Mouse (Mus musculus): ENCODE data around the gene Mecom. TPM values are rescaled to one million over a fixed set of nuclear protein-coding genes. Genes with fewer than 3 reads are reported as not detected.
A peak's percentile ranks its signal among the peaks of the same experiment; 100 is the strongest.

Gene Mecom
- polyA plus RNA-seq, 1 experiment from 2014 or later = 32.7 TPM

GRCm38 (mm10) chr3:30515795-30516170 lies 32.0 kb downstream of the Mecom start:
- H3K27ac ChIP-seq (ENCODE audit: low read depth, low read length) = no peak overlapping the region
- H3K4me1 ChIP-seq (ENCODE audit: control insufficient read depth, insufficient read depth, low read length) = peaks cover 8% of the 10 kb centered on the region
- 9% methylated on average over 9 of the region's 9 CpGs for WGBS
- H3K9ac ChIP-seq (ENCODE audit: low read length) = no peak overlapping the region
- ATAC-seq (ENCODE audit: low FRiP score) (no peak), DNase-seq (ENCODE audit: low spot score, missing footprints) (peak; percentile 93)
- H3K4me3 ChIP-seq (ENCODE audit: low read depth, low read length) = no peak overlapping the region; the same call in 1 of the 2 replicates
- no peaks in the 10 kb centered on the region for H3K9me3 ChIP-seq (ENCODE audit: control insufficient read depth, low read length)
- H3K36me3 ChIP-seq (ENCODE audit: control insufficient read depth, insufficient read depth, low read length) = no peaks in the 10 kb centered on the region
- peaks cover 35% of the 10 kb centered on the region for H3K27me3 ChIP-seq (ENCODE audit: control insufficient read depth, insufficient read depth, low read length)
- H3K4me2 ChIP-seq = peak overlapping the region; percentile 92

- peaks cover 41% of the 10 kb centered on the region for H3K27me3 ChIP-seq (ENCODE audit: control insufficient read depth, insufficient read depth, low read length)
- no peaks in the 10 kb centered on the region for H3K9me3 ChIP-seq (ENCODE audit: control insufficient read depth, low read length)
- DNase-seq (ENCODE audit: low spot score, missing footprints) (peak; percentile 98), ATAC-seq (ENCODE audit: low FRiP score) (peak; percentile 92)
- H3K4me3 ChIP-seq (ENCODE audit: low read depth, low read length) = peak overlapping the region; percentile 40
- peaks cover 12% of the 10 kb centered on the region for H3K4me1 ChIP-seq (ENCODE audit: control insufficient read depth, insufficient read depth, low read length)
- no peak overlapping the region for H3K27ac ChIP-seq (ENCODE audit: low read depth, low read length)
- WGBS = under 1% methylated on average over 62 of the region's 62 CpGs
- H3K36me3 ChIP-seq (ENCODE audit: control insufficient read depth, insufficient read depth, low read length) = no peaks in the 10 kb centered on the region
- peak overlapping the region; percentile 92 for H3K4me2 ChIP-seq
- H3K9ac ChIP-seq (ENCODE audit: low read length) = peak overlapping the region; percentile 63
Observed at GRCm38 (mm10) chr3:30514901-30515794, 32.7 kb downstream of the Mecom start.

GRCm38 (mm10) chr3:30514051-30514754 lies 33.6 kb downstream of the Mecom start:
- H3K4me1 ChIP-seq (ENCODE audit: control insufficient read depth, insufficient read depth, low read length) = peaks cover 12% of the 10 kb centered on the region
- H3K36me3 ChIP-seq (ENCODE audit: control insufficient read depth, insufficient read depth, low read length) = no peaks in the 10 kb centered on the region
- peak overlapping the region; percentile 92 for H3K4me2 ChIP-seq
- H3K4me3 ChIP-seq (ENCODE audit: low read depth, low read length) = peak overlapping the region; percentile 40
- DNase-seq (ENCODE audit: low spot score, missing footprints) (peak; percentile 98), ATAC-seq (ENCODE audit: low FRiP score) (peak; percentile 20; the same call in 1 of the 2 replicates)
- no peak overlapping the region for H3K27ac ChIP-seq (ENCODE audit: low read depth, low read length)
- H3K9me3 ChIP-seq (ENCODE audit: control insufficient read depth, low read length) = no peaks in the 10 kb centered on the region
- H3K27me3 ChIP-seq (ENCODE audit: control insufficient read depth, insufficient read depth, low read length) = peaks cover 42% of the 10 kb centered on the region
- WGBS = under 1% methylated on average over 52 of the region's 52 CpGs
- H3K9ac ChIP-seq (ENCODE audit: low read length) = peak overlapping the region; percentile 63

GRCm38 (mm10) chr3:30513314-30513997 lies 34.4 kb downstream of the Mecom start:
- Histone ChIP-seq H3K27me3 (ENCODE audit: control insufficient read depth, insufficient read depth, low read length) (peaks cover 42% of the 10 kb centered on the region), H3K4me3 (ENCODE audit: low read depth, low read length) (peak overlapping the region; percentile 40)

GRCm38 (mm10) chr3:30512459-30513030 lies 35.3 kb downstream of the Mecom start:
- WGBS = 3% methylated on average over 12 of the region's 12 CpGs
- DNase-seq (ENCODE audit: low spot score, missing footprints) = peak; percentile 93
- Histone ChIP-seq H3K4me1 (ENCODE audit: control insufficient read depth, insufficient read depth, low read length) (peaks cover 16% of the 10 kb centered on the region), H3K4me3 (ENCODE audit: low read depth, low read length) (peak overlapping the region; percentile 3; the same call in 1 of the 2 replicates), H3K9me3 (ENCODE audit: control insufficient read depth, low read length) (no peaks in the 10 kb centered on the region), H3K27ac (ENCODE audit: low read depth, low read length) (no peak overlapping the region), H3K27me3 (ENCODE audit: control insufficient read depth, insufficient read depth, low read length) (peaks cover 42% of the 10 kb centered on the region), H3K4me2 (no peak overlapping the region), H3K9ac (ENCODE audit: low read length) (no peak overlapping the region), H3K36me3 (ENCODE audit: control insufficient read depth, insufficient read depth, low read length) (no peaks in the 10 kb centered on the region)
- ATAC-seq (ENCODE audit: low FRiP score) = no peak

More at GRCm38 (mm10) chr3:30513314-30513997, 34.4 kb downstream of the Mecom start:
- peaks cover 12% of the 10 kb centered on the region for H3K4me1 ChIP-seq (ENCODE audit: control insufficient read depth, insufficient read depth, low read length)
- H3K36me3 ChIP-seq (ENCODE audit: control insufficient read depth, insufficient read depth, low read length) = no peaks in the 10 kb centered on the region
- ATAC-seq (ENCODE audit: low FRiP score) (no peak), DNase-seq (ENCODE audit: low spot score, missing footprints) (peak; percentile 92)
- H3K9me3 ChIP-seq (ENCODE audit: control insufficient read depth, low read length) = no peaks in the 10 kb centered on the region
- 3% methylated on average over 16 of the region's 16 CpGs for WGBS
- peak overlapping the region; percentile 63; the same call in 1 of the 2 replicates for H3K9ac ChIP-seq (ENCODE audit: low read length)
- no peak overlapping the region for H3K27ac ChIP-seq (ENCODE audit: low read depth, low read length)
- peak overlapping the region; percentile 92 for H3K4me2 ChIP-seq

- Histone ChIP-seq H3K36me3 (ENCODE audit: control insufficient read depth, insufficient read depth, low read length) (no peaks in the 10 kb centered on the region), H3K27ac (ENCODE audit: low read depth, low read length) (no peak overlapping the region), H3K4me2 (no peak overlapping the region), H3K9me3 (ENCODE audit: control insufficient read depth, low read length) (no peaks in the 10 kb centered on the region), H3K4me1 (ENCODE audit: control insufficient read depth, insufficient read depth, low read length) (peaks cover 19% of the 10 kb centered on the region), H3K27me3 (ENCODE audit: control insufficient read depth, insufficient read depth, low read length) (peaks cover 39% of the 10 kb centered on the region), H3K9ac (ENCODE audit: low read length) (no peak overlapping the region), H3K4me3 (ENCODE audit: low read depth, low read length) (no peak overlapping the region)
- WGBS = 5% methylated on average over 7 of the region's 7 CpGs
- no peak for ATAC-seq (ENCODE audit: low FRiP score)
- DNase-seq (ENCODE audit: low spot score, missing footprints) = peak; percentile 94
Observed at GRCm38 (mm10) chr3:30511796-30512195, 36.0 kb downstream of the Mecom start.

- WGBS = 14% methylated on average over 4 of the region's 4 CpGs
- H3K4me1 ChIP-seq (ENCODE audit: control insufficient read depth, insufficient read depth, low read length) = peaks cover 22% of the 10 kb centered on the region
- ATAC-seq (ENCODE audit: low FRiP score) (no peak), DNase-seq (ENCODE audit: low spot score, missing footprints) (peak; percentile 94)
- H3K27me3 ChIP-seq (ENCODE audit: control insufficient read depth, insufficient read depth, low read length) = peaks cover 38% of the 10 kb centered on the region
- H3K4me3 ChIP-seq (ENCODE audit: low read depth, low read length) = no peak overlapping the region
- no peaks in the 10 kb centered on the region for H3K9me3 ChIP-seq (ENCODE audit: control insufficient read depth, low read length)
- H3K36me3 ChIP-seq (ENCODE audit: control insufficient read depth, insufficient read depth, low read length) = no peaks in the 10 kb centered on the region
- H3K27ac ChIP-seq (ENCODE audit: low read depth, low read length) = no peak overlapping the region
- no peak overlapping the region for H3K9ac ChIP-seq (ENCODE audit: low read length)
- no peak overlapping the region for H3K4me2 ChIP-seq
Observed at GRCm38 (mm10) chr3:30511062-30511640, 36.7 kb downstream of the Mecom start.

GRCm38 (mm10) chr3:30510646-30511045 lies 37.2 kb downstream of the Mecom start:
- H3K9ac ChIP-seq (ENCODE audit: low read length) = no peak overlapping the region
- peaks cover 34% of the 10 kb centered on the region for H3K27me3 ChIP-seq (ENCODE audit: control insufficient read depth, insufficient read depth, low read length)
- no peak overlapping the region for H3K27ac ChIP-seq (ENCODE audit: low read depth, low read length)
- ATAC-seq (ENCODE audit: low FRiP score) (no peak), DNase-seq (ENCODE audit: low spot score, missing footprints) (peak; percentile 92)
- H3K36me3 ChIP-seq (ENCODE audit: control insufficient read depth, insufficient read depth, low read length) = no peaks in the 10 kb centered on the region
- no peak overlapping the region for H3K4me3 ChIP-seq (ENCODE audit: low read depth, low read length)
- H3K4me1 ChIP-seq (ENCODE audit: control insufficient read depth, insufficient read depth, low read length) = peaks cover 26% of the 10 kb centered on the region
- H3K4me2 ChIP-seq = peak overlapping the region; percentile 82; the same call in 1 of the 2 replicates
- WGBS = 3% methylated on average over 8 of the region's 8 CpGs
- no peaks in the 10 kb centered on the region for H3K9me3 ChIP-seq (ENCODE audit: control insufficient read depth, low read length)
